Mouse (Mus musculus) ES-Bruce4 (cell line): ENCODE results near the gene Nkiras2.

Experiments used
- CTCF ChIP-seq: IDR thresholded peaks from one replicate; pipeline ENCODE4 v1.8.1; 2011; ENCODE audit warnings: low read depth, low read length
- EP300 ChIP-seq: IDR thresholded peaks from 2 replicates; pipeline ENCODE4 v1.6.1; 2011; ENCODE audit warnings: low read depth, low read length; ENCODE audit not compliant: insufficient read depth

DNA sequence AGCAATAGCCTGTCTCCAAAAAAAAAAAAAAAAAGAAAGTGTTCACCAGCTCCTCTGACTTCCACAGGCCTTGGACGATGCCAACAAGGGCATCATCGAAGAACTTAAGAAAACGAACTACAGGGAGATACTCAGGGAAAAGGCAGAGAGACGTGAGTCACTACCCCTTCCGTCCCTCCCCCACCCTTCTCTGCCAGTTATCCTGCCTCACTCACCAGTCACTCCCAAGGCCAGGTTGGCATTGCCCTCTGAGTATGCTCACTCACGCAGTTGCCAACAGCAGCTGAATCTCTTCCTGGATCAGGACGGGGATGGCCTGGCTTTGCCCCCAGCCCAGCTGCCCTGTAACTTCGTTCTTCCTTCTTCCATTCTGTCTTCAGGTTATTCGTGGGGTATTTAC is 49.3 kb upstream of the Nkiras2 start:
- TF ChIP-seq EP300 = no peak
- no peak for TF ChIP-seq CTCF
